22 mouse cellular contexts compared by ENCODE assay signal in genomic region chr17:49085111-49085510, GRCm38 (mm10).
DNase-seq lines count a peak whose midpoint lies in the region; ATAC-seq and TF ChIP-seq lines count a peak whose summit lies in the region.
"Had no signal": no experiment of that assay in that cellular context is flagged by ENCODE, and none has a peak within 500 bp of the region (broad histone marks: within the 10 kb centered on the region; RNA-seq: fewer than 3 reads in every experiment).

No protein-coding gene starts in this region.

- DNase-seq in frontal cortex, postnatal 10 days (ENCODE audit: low spot score in 2 of 2): no peak
- peak; percentile 87 for DNase-seq in right cerebral cortex, adult 18-20 months
- no peak for DNase-seq in right cerebral cortex, postnatal 14 days
- DNase-seq in left cerebral cortex, adult 2 months (ENCODE audit: extremely low spot score in 1 of 2, low spot score in 2 of 2): peak; percentile 43 to 47
- peak; percentile 59 to 63 for DNase-seq in left cerebral cortex, postnatal 36 days (ENCODE audit: low spot score in 2 of 2)
- DNase-seq in kidney, adult 18-20 months: no peak
- no peak for DNase-seq in ovary, postnatal 36 days (ENCODE audit: low spot score)
- DNase-seq: adrenal gland, adult 8-10 months; adrenal gland, postnatal 36 days; B cell, adult 2 months; cerebellum, adult 11 months; cerebellum, adult 9-10 months; cerebellum, postnatal 25 days; gastrocnemius, postnatal 14 days; heart, postnatal 36 days had no signal

- ATAC-seq in frontal cortex, adult (ENCODE audit: low TSS enrichment): peak; percentile 83
- ATAC-seq: CD4-positive, CD25-positive, alpha-beta regulatory T cell, adult 4 months; forebrain, embryonic 16.5 days had no signal

- H3K27ac ChIP-seq in left cerebral cortex, adult 2 months: peak overlapping the region; percentile 13; the same call in 1 of the 2 replicates
- H3K27ac ChIP-seq: embryonic facial prominence, embryonic 12.5 days; forebrain, embryonic 12.5 days; heart, embryonic 13.5 days; hindbrain, embryonic 15.5 days had no signal

- no peak for TF ChIP-seq CTCF in left cerebral cortex, adult 2 months (IDR thresholded peaks at IDR 0.05)

- H3K4me3 ChIP-seq in left cerebral cortex, adult 2 months: no peak overlapping the region
- H3K4me3 ChIP-seq: embryonic facial prominence, embryonic 12.5 days; forebrain, embryonic 12.5 days; heart, embryonic 13.5 days; hindbrain, embryonic 15.5 days had no signal

- intact Hi-C loops in left cerebral cortex, adult 2 months (cut with DNase I): loop anchor here (2.0 to 10.0 kb wide), 4 partner anchors 28 to 670 kb away; partner anchors contain the start of gene Oard1
- intact Hi-C loops in left cerebral cortex, postnatal 36 days (cut with DNase I): loop anchor here (1.0 kb wide), 1 partner anchor 86 kb away; no protein-coding TSS in a partner anchor

Comparison
In these comparisons a context has a peak if more than half of its experiments do, and no peak if none do; other contexts are left out.
1. DNase-seq: peak in right cerebral cortex, adult 18-20 months (single experiment), left cerebral cortex, adult 2 months (2 of 2) and left cerebral cortex, postnatal 36 days (2 of 2); none in frontal cortex, postnatal 10 days (0 of 2), right cerebral cortex, postnatal 14 days (single experiment), kidney, adult 18-20 months (single experiment) and ovary, postnatal 36 days (single experiment).